Mouse (Mus musculus) embryo, embryonic 10 days (tissue): ENCODE measurements around the gene Mst1r.

ENCODE experiments used
- DNase-seq: peaks from one replicate; pipeline ENCODE4 v3.0.0-alpha.2; 2015; ENCODE audit warnings: low spot score

The Mst1r gene

DNA sequence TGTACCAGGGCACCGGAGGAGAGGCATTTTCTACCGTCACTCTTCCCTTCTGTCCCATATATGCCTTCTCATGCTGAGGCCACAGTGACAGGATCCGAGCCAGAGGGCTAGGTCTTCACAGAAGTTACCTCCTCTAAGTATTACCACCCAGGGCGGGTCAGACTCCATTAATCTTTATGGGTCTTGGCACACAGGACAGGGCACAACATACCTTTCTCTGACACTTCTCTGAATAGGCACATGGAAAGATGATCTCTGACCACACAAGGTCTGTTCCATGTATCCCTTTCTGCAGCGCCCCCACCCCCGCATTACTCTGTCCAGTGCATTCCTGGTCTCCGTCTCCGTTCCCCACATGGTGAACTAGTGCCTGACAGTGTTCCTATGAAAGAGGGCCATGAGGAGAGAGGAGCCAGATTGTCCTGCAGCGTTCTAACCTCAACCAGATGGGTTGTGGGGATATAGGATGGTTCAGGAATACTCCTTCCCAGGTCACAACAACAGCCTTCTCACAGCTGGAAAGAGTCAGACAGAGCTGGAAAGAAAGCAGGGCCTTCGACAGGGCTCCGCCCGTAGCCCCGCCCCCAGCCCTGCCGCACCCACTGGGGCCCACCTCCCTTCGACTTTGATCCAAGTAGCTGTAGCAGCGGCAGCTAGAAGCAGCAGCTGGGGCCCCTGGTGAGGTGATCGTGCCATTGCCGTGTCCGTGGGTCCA, at the start of gene Mst1r:
Mst1r (plus strand) TSS at position 622 of the 715 bp plus-strand sequence.
- peak; percentile 75 for DNase-seq

DNA sequence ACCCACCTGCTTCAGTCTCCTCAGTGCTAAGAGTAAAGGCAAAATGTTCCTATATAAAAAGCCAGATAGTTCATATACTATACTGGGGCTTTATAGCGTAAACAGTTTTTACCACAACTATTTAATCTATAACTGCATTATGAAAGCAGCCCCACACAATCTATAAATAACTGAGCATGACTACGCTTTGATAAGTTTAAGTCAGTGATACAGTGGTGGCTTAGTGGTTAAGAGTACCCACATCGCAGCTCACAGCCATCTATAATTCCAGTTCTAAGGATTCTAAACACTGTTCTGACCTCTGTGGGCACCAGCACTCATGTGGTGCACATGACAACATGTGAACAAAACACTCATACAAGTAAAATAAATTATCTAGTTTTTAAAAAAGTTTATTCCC, 48.3 kb upstream of the Mst1r start:
- no peak for DNase-seq

DNA sequence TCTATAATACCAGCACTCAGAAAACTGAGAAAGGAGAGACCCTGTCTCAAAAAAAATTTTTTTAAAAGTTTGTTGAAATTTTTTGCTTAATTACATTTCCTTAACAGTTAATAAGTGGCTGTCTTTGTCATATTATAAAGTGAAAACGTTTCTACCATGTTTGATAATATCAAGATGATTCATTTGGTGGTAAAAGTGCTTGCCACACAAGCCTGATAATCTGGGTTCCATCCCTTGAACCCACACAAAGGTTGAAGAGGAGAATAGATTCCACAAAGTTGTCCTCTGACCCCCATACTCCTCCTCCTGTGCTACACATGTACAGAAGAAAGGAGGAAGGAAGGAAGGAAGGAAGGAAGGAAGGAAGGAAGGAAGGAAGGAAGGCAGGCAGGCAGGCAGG, 42.2 kb upstream of the Mst1r start:
- DNase-seq = no peak

DNA sequence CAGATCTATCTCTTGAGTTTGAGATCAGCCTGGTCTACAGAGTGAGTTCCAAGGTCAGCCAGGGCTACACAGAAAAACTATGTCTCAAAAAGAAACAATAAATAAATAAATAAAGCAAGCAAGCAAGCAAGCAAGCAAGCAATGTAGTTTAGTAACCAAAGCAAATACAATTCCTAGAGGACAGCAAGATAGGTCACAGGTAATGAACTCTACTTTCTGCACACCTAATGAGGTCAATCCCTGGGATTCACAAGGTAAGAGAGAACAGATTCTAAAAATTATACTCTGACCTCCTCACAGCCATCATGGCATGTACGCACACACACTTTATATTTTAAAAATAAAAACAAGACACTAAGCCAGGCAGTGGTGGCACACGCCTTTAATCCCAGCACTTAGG, 40.6 kb upstream of the Mst1r start:
- no peak for DNase-seq

DNA sequence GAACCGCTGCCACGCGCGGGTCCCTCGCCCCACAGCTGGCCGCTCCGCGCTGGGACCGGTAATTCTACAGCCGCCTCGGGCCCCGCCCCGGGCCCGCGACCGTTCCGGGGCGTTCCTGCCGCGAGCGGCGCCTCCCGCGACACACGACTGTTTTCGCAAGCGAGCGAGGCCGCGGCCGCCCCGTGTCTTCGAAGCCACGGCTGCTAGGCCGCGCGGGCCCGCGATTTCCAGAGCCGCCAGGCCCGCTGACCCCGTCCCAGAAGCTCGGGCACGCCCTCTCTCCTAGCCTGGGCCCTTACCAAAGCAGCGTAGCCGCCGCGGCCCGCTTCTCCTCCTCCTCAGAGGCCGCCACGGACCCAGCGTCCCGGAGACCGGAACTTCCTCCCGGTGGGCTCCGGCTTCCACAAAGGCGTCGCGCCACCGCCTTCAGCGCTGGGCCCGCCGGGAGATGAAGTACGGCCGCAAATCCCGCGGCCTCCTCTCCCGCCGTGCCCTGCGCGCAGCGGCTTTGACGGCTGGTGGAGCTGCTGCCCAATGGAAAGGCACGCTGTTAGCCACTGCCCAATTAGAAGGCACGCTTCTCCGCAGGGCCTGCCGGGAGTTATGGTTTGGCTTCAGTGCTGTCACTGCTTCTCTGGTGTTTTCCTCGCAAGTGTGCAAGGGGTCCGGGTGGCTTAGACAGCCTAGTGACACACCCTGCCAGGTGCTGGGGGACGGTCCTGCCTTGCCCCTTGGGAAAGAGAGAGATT, 34.1 kb upstream of the Mst1r start:
- peak; percentile 97 for DNase-seq

DNA sequence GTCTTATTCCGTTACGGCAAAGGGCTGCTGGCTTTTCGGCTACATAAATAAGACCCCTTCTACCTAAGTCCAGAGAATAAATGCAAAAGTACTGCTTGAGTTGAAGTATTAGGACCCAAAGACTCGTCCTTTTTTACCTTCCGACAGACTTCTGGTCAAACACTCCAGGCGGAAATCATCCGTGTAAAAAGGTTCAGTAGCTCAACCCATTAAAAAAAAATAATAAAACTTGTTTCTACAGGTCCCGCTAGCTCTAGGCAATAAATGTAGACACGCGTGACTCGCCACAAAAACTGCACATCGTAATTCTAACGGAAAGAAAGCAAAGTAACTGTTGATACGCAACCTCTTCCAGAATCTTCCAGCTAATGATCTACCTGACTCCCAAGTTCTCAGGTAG, 33.5 kb upstream of the Mst1r start, which contains the start of gene Rbm6:
Rbm6 (minus strand) TSS at position 101 of the 400 bp plus-strand sequence.
- no peak for DNase-seq

DNA sequence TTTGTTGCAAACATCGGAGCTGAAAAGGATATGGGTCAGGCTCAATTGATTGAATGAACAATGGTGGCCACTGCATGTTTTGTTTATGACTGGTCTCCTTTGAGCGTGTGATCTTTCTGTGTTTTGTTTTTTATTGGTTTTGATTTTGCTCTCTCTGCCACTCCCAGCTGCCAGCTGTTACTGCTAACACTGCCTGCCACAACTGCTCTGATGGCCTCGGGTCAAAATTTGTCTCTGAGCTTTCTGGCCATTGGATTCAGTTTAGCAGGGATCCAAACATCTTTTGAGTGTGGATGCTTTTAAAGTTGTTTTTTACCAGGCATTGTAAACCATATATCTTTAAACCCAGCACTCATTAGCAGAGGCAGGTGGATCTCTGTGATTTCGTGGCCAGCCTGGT, 26.3 kb upstream of the Mst1r start:
- no peak for DNase-seq

DNA sequence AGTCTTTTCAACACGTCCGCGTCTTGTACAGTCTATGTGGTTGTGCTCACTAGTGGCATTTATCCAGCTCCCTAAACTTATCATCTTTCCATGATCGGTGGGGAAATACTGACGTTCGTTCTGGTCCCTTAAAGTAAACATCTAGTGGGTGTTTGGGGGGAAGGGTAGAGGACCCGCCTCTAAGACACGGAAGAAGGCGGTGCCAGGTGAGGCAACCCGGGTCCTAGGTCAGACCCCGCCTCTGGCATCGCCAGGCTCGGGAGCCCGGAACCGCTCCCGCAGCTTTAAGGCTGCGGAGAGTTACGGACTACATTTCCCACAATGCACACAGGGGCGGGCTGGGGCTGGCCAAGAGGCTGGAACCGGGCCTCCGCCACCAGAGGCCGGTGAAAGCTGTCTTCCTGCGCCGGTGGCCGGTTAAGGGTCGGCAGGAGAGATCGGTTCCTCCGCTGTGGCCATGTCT, 18.8 kb upstream of the Mst1r start, which contains the start of gene Mon1a:
Mon1a (plus strand) TSS at position 348 of the 463 bp plus-strand sequence.
- DNase-seq = peak; percentile 89

DNA sequence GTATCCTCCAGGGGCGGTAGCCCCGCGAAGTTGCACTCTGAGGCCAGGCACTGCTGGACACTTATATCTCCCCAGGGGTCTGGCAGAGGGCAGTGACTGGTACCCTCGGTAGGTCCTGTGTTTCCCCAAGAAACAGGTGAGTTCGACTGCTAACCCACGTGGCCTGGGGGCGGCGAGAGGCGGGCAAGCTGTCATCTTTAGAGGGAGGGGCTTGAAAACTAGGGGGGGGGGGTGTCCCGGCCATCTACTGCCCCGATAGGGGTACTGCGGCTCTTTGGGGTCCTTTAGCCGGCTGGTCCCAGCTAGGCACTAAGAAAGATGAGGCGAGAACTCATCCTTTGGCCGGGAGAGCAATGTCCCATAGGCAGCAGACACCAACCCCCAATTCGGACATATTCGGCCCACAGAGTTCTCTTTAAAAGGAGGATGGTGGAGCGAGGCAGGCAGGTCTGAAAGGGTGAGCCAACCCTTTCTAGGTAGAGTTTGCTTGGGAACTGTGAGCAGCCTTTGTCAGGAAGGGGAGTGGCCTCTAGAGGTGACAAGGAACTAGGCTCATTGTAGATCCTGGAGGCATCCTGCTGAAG, 18.3 kb upstream of the Mst1r start:
- peak; percentile 42 for DNase-seq

DNA sequence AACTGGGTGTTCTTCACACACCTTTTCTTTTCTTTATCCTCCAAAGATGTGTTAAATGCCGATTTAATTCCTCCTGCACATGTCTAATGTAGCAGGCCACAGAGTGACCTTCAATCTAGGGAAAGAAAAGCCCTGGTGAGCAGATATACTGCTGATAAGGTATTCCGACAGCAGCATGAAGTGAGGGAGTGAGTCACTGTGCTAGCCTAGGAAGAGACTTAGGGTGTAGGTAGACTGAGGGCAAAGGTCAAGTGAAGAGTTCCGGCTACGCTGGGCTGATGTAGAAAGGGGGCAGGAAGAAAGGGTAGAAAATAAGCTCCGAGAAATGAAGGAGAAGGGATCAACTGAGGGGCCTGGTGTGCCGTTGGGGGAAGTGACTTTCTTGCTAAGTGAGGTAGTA, 16.4 kb upstream of the Mst1r start:
- DNase-seq = no peak

DNA sequence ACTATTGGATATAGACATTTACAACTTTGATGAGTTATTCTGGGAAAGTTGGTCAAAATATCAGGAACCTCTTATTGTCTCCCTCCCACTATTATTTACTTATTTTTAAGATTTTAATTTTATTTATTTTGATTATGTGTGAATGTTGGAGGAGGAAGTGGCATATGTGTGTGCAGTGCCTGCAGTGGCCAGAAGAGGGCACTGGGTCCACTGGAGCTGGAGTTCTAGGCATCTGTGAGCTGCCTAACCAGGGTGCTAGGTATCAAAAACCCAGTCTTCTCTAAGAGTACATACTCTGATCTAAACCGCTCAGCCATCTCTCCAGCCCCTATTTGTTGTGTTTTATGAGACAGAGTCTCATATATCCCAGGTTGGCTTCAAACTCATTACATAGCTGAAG, 15.7 kb upstream of the Mst1r start:
- DNase-seq = no peak

DNA sequence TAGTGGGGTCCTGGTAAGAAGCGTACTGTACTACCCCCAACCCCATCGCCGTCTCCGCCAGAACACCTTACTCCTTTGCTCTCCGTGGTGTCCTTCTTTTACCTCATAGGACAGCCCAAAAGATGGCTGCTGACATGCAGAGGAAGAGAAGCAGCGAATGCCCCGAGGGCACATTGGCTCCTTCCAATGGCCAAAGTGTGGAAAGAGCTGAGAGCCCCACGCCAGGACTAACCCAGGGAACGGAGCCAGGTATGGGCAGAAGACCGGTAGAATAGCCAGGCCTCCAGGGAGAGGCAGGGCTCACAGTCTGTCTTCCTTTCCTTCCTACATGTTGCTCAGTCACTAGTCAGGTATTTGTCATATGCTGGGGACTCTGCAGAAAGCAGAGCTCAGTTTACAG, 8.1 kb upstream of the Mst1r start:
- DNase-seq = no peak

DNA sequence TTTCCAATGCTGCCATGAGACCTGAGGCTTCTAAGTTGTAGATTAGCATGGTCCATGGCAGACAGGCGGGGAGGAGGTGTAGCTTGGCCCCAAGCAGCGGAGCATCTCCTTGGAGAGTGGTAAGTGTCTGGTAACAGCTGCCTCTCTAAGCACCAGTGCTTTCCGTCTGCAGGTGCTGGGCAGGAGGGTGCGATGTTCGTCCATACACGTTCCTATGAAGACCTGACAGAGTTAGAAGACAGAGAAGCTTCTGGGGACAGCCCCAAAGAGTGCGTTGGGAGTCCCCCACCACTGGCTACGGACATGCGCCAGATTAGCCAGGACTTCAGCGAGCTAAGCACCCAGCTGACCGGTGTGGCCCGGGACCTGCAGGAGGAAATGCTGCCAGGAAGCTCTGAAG, 6.8 kb upstream of the Mst1r start:
- no peak for DNase-seq

DNA sequence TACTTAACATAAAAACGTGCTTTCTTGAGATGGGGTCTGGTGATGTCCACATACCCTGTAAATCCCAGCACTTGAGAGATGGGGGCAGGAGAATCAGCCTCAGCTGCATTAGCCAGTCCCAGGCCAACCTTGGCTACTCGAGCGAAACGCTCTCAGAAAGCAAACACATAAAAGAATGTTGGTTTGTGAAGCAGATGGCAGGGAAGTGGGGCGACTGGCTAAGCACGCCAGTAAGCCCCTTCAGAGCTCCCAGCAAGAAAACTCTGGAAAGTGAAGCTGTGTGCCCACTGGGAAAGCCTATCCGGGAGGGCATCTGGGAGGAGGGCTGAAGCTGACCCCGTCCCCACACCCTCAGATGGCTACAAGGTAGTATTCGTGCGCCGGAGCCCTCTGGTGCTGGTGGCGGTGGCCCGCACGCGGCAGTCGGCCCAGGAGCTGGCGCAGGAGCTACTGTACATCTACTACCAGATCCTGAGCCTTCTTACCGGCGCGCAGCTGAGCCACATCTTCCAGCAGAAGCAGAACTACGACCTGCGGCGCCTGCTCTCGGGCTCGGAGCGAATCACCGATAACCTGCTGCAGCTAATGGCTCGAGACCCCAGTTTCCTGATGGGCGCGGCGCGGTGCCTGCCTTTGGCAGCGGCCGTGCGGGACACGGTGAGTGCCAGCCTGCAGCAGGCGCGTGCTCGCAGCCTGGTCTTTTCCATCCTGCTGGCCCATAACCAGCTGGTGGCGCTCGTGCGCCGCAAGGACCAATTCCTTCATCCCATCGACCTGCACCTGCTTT, 5.6 kb upstream of the Mst1r start:
- peak; percentile 91 for DNase-seq

DNA sequence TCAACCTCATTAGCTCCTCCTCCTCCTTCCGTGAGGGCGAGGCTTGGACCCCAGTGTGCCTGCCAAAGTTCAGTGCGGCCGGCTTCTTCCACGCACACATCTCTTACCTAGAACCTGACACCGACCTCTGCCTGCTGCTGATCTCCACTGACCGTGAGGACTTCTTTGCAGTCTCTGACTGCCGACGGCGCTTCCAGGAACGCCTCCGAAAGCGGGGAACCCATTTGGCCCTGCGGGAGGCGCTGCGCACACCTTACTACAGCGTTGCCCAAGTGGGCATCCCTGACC, 5.1 kb upstream of the Mst1r start:
- no peak for DNase-seq

DNA sequence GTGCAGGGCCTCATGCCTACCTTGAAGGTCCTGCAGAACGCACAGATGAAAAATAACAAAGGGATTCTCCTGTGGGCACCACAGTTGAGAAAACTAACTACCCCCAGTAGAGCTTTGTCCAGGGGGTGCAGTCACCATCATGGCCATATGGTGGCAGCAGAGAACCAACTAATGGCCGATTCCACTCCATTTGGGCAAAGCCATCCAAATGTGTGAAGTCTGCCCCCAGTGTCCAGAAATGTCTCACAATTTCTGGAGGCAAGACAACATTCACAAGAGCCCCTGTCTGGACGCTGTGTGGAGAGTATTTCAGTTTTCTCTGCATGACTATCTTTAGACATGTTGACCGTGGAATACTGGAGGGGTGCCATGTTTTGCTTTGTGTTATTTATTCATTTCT, 1.9 kb upstream of the Mst1r start:
- DNase-seq = peak; percentile 94

DNA sequence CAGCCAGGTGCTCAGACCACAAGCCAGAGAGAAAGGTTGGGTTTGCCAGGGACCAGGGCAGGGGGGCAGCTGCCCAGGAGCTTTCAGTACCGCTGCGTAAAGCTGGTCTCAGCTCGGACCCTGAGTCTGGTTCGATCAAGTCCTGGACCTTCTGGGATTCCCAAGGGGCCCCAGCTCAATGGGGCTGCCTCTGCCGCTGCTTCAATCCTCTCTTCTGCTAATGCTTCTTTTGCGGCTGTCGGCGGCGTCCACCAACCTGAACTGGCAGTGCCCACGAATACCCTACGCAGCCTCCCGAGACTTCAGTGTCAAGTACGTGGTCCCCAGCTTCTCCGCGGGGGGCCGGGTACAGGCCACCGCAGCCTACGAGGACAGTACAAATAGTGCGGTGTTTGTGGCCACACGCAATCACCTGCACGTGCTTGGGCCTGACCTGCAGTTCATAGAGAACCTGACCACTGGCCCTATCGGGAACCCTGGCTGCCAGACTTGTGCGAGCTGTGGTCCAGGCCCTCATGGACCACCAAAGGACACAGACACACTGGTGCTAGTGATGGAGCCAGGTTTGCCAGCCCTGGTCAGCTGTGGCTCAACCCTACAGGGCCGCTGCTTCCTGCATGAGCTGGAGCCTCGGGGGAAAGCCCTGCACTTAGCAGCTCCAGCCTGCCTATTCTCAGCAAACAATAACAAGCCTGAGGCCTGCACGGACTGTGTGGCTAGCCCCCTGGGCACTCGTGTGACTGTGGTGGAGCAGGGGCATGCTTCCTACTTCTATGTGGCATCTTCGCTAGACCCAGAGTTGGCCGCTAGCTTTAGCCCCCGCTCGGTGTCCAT, 511 bp downstream of the Mst1r start:
- DNase-seq = no peak

DNA sequence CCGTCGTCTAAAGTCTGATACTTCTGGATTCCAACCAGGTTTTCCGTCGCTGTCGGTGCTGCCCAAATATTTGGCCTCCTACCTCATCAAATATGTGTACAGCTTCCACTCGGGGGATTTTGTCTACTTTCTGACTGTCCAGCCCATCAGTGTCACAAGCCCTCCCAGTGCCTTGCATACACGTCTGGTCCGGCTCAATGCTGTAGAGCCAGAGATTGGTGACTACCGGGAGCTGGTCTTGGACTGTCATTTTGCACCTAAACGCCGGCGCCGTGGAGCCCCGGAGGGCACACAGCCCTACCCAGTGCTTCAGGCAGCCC, 1.1 kb downstream of the Mst1r start:
- no peak for DNase-seq

DNA sequence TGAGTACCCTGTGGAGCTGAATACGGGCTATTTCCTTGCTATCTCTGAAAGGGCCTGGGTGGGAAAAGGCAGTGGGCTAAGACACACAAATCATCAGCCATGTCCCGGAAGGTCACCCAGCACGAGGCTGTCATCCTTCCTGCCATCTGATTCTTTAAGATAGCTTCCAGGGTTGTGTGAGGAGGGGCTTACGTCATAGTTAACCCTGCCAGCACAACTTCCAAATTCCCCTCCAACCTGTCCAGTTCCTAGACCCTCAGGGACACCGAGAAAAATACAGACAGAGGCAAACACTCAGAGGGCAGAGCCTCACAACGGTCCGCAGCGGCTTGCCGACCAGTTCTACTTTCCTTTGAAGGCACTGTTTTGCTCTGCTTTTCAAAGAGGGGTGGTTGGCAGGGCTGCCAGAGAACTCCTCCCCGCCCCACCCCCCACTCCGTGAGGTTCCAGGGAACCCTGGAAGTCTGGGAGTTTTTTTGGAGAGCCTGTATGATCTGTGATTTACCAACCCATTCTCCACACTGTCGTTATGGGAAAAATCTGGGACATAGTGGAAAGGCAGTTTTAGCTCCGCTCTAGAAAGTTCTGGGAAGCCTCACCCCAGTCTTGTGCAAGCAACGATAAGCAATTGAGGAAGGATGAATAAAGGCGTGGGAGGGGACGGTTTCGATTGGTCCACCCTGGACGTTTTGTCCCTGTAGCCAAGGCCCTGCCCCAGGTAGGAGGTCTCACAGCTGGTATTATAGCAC, 1.9 kb downstream of the Mst1r start:
- DNase-seq = no peak

DNA sequence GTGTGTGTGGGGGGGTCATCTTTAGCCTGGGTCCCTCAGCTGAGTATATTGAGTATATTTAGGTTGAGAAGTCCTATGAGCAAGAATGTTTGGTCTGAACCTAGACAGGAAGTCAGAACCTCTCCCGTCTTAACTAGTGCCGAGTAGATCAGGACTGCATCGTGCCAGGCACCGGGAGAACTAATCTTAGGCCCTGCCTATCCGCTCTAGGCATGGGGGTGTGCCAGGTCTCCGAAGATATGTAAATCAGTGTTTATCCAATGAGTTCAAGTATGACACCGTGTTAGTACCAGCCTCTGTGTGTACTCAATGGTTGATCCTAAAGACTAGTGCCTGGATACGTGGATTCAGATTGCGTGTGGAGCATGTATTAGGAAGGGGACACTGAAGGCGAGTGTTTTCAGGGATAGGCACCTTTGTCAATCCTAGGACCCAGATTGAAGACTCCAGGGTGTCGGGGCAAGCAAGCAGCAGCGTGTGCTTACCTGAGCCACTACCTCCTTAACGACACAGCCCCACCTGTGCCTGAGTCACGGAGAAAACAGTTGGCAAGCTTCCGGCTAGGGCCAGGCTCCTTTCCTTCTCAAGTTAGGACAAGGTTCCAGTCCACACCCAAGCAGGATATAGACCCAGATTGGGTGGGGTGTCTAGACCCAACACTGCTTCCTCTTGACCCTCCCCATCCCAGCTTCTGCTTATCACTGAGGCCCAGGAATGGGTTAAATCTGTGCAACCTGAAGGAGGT, 3.5 kb downstream of the Mst1r start:
- no peak for DNase-seq
